Mouse (Mus musculus) cerebellum, adult 11 months (tissue): ENCODE results near the gene Slc22a29.
"Not testable (repeated sequence)": the region's sequence is repeated elsewhere in the genome, so short reads cannot be mapped to it uniquely, and the experiment has no call there.

ENCODE experiments used
- DNase-seq: peaks from one replicate; pipeline ENCODE4 v3.0.0; 2022

The Slc22a29 gene

DNA sequence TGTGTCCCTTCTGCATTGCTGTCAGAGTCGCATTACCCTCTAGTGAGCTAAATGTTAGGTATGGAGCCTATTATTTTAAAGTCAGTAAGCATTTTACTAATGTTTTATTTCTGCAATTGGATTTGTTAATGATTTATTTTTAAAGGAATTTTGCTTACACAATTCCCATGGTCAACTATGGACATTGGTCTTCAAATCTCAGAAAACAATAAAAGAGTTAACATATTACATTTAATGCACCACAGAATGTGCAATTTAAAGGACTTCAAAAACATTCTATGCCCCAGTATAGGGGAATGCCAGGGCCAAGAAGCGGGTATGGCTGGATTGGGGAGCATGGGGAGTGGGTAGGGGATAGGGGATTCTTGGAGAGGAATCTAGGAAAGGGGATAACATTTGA, at the start of gene Slc22a29:
Gene Slc22a29 (minus strand): TSS at position 101 of the 400 bp plus-strand sequence.
- no peak for DNase-seq

- no peak for DNase-seq
Observed at GRCm38 (mm10) chr19:8265324-8265723, 46.6 kb upstream of the Slc22a29 start.

DNA sequence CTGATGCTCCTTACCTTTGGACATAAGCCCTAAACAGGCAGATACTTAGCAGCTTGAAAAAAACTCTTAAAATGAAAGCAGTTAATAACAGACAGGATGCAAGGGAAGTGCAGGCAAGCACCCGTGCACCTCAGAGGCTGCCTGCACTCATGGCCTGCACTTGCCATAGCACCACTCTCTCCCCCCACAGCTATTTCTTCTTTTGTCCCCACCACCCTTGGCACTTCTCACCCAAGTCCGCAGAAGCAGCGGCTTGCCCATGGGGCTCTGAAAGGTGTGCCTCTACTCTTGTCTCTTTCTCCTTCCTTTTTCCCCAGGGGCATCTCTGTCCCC, 34.0 kb upstream of the Slc22a29 start:
- DNase-seq: no peak

- peak; percentile 3 for DNase-seq
Observed at GRCm38 (mm10) chr19:8251896-8252704, 33.4 kb upstream of the Slc22a29 start.

- DNase-seq: no peak
Observed at GRCm38 (mm10) chr19:8228916-8229315, 10.2 kb upstream of the Slc22a29 start.

GRCm38 (mm10) chr19:8148787-8149523, 69.7 kb downstream of the Slc22a29 start:
- DNase-seq: no peak

- DNase-seq: not testable (repeated sequence)
Observed at GRCm38 (mm10) chr19:8142716-8143115, 76.0 kb downstream of the Slc22a29 start.

- not testable (repeated sequence) for DNase-seq
Observed at GRCm38 (mm10) chr19:8134127-8134841, 84.4 kb downstream of the Slc22a29 start.

GRCm38 (mm10) chr19:8131881-8132280, 86.8 kb downstream of the Slc22a29 start, which contains the start of gene Slc22a28:
Slc22a28 (minus strand) TSS chr19:8131982.
- not testable (repeated sequence) for DNase-seq
